Mouse (Mus musculus) intestine, postnatal 0 days (tissue): ENCODE results near the gene Prr15l. TPM values are rescaled to one million over a fixed set of nuclear protein-coding genes. Genes with fewer than 3 reads are reported as not detected.

Experiments used
- ATAC-seq: fragments of 200-750 bp; cut with Nextera tagmentation; 2 replicates; pipeline ENCODE4 v1.8.0; 2017; ENCODE audit warnings: mild to moderate bottlenecking, moderate TSS enrichment, moderate library complexity
- H3K27ac ChIP-seq: fragments of 300-500 bp; sonication (generic); 2 replicates; pipeline ENCODE4 v1.5.1; 2014; ENCODE audit warnings: mild to moderate bottlenecking, low read depth, low read length, moderate library complexity
- H3K27me3 ChIP-seq: fragments of 300-500 bp; sonication (generic); replicated peaks from 2 replicates; pipeline ENCODE4 v1.6.1; 2014; ENCODE audit warnings: low read length, mixed read lengths; ENCODE audit not compliant: control insufficient read depth, insufficient read depth
- H3K36me3 ChIP-seq: fragments of 300-500 bp; sonication (generic); 2 replicates; pipeline ENCODE4 v1.6.1; 2014; ENCODE audit warnings: mild to moderate bottlenecking, moderate library complexity; ENCODE audit not compliant: control insufficient read depth, insufficient read depth
- H3K4me1 ChIP-seq: fragments of 300-500 bp; sonication (generic); replicated peaks from 2 replicates; pipeline ENCODE4 v1.6.1; 2014; ENCODE audit warnings: antibody characterized with exemption, low read length, mixed read lengths; ENCODE audit not compliant: control insufficient read depth, insufficient read depth
- H3K4me2 ChIP-seq: fragments of 300-500 bp; sonication (generic); replicated peaks from 2 replicates; pipeline ENCODE4 v1.6.1; 2014; ENCODE audit warnings: low read depth, mild to moderate bottlenecking, moderate library complexity
- H3K4me3 ChIP-seq: fragments of 300-500 bp; sonication (generic); 2 replicates; pipeline ENCODE4 v1.5.1; 2014; ENCODE audit warnings: low read depth, low read length
- H3K9ac ChIP-seq: fragments of 300-500 bp; sonication (generic); 2 replicates; pipeline ENCODE4 v1.6.1; 2014; ENCODE audit warnings: mild to moderate bottlenecking, low read depth, low read length
- H3K9me3 ChIP-seq: fragments of 300-500 bp; sonication (generic); 2 replicates; pipeline ENCODE4 v1.6.1; 2016; ENCODE audit warnings: mixed run types; ENCODE audit not compliant: control insufficient read depth
- CTCF ChIP-seq: sonication (generic); IDR thresholded peaks from 2 replicates; pipeline ENCODE4 v1.5.1; 2016; ENCODE audit warnings: low read depth, mild to moderate bottlenecking, control low read depth, antibody characterized with exemption, moderate library complexity
- WGBS: fragments of 180-500 bp; shearing (Covaris S2); extraction: QIAGEN DNeasy Blood & Tissue Kit; methylation state at CpG from one replicate; pipeline ENCODE4 v1.1.7; 2014; 5-methylcytosine and 5-hydroxymethylcytosine counted together
- polyA plus RNA-seq: library from polyadenylated mRNA; unstranded; fragments of >200 nt; fragmentation: Nextera tagmentation; extraction: Ambion mirVana; gene quantifications from 2 replicates; pipeline ENCODE4 v1.2.1, GENCODE M21; 2015

Gene Prr15l
- polyA plus RNA-seq, 1 experiment from 2014 or later, result 138 TPM

DNA sequence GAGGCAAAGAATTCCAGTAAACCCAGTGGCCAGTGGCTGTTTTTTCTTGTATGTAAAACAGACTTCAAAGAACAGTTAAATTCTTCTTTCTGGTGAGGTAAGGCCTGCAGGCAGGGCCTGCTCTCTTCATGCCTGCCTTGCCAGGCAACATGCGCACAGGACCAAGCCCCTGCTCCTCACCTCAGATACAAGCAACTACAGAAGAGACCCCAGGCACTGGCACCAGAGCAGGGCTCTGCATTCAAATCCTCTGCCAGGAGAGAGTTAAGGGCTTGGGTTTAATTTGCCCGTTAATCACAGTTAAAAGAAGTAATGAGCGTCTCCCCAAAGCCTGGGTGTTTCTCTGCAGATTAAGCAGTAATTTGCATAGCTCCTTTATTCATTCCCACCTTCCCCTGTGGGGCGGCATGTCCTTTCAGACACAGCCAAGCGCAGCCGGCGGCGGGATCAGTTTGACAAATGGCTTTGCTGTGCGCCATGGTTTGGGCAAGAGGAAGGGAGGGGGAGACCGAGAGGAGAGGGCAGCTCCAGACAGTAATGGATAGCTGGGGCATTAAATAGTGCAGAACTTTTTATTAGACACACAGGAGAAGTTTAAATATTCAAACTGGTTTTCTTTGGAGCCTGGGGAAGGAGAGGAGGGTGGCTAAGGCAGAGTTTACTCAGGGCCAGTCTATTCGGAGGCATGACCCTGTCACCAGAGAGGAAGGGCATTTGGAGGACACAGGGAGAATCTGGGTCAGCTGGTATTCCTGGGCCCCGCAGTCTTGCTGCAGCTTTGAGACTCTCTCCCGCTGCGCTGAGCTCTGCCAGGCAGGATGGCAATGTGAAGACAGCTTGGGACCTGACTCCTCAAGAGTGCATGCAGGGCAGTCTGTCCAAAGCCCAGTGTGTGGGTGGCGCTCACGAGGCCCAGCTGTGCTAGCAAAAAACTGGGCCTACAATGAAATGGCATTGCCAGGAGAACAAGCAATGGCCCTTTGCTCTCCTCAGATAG is 25.0 kb upstream of the Prr15l start:
- no peaks in the 10 kb centered on the region for H3K27me3 ChIP-seq
- no peak overlapping the region for H3K9ac ChIP-seq
- no peak for TF ChIP-seq CTCF
- no peak overlapping the region for H3K4me2 ChIP-seq
- H3K4me3 ChIP-seq, result no peak overlapping the region
- peaks cover 9% of the 10 kb centered on the region for H3K36me3 ChIP-seq
- no peak overlapping the region for H3K27ac ChIP-seq
- no peak for ATAC-seq
- 38% methylated on average over 16 of the region's 16 CpGs for WGBS
- no peaks in the 10 kb centered on the region for H3K9me3 ChIP-seq
- H3K4me1 ChIP-seq, result no peaks in the 10 kb centered on the region

DNA sequence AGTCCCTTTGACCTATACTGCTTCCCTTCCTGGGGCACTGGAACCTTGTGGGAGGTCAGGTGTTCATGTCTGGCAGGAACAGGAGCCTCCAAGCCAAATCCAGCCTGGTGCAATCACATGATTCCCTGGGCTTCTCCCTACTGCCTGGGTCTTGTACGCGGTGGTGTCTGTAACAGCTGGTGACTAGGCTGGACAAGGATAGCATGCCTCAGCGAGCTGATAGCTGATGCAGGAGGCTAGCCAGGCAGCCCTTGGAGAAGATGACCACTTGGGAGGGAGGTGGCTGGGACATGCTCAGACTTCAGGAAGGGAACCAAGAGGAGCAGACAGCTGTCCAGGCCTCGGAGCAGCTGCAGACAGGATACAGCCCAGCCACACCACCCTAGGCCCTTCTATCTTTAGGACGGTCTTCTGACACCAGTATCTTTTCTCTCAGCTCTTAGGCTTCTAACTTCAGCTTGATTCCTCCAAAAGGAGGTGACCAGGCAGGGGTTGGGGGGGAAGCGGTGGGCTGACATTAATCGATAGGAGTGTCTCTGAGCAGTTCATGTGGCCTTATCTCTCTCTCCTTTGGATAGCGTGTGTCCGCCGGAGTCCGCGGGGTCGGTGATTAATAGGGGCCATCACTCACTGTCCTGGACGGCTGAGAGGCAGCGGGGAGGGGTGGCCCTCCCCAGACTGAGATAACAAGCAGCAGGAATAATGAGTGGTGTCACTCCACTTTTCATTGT is 21.3 kb upstream of the Prr15l start:
- ATAC-seq, result no peak
- no peak for TF ChIP-seq CTCF
- Histone ChIP-seq H3K9ac (no peak overlapping the region), H3K4me3 (no peak overlapping the region), H3K9me3 (no peaks in the 10 kb centered on the region), H3K27ac (no peak overlapping the region), H3K4me1 (no peaks in the 10 kb centered on the region), H3K36me3 (peaks cover 37% of the 10 kb centered on the region), H3K27me3 (no peaks in the 10 kb centered on the region), H3K4me2 (no peak overlapping the region)
- 44% methylated on average over 15 of the region's 15 CpGs for WGBS

DNA sequence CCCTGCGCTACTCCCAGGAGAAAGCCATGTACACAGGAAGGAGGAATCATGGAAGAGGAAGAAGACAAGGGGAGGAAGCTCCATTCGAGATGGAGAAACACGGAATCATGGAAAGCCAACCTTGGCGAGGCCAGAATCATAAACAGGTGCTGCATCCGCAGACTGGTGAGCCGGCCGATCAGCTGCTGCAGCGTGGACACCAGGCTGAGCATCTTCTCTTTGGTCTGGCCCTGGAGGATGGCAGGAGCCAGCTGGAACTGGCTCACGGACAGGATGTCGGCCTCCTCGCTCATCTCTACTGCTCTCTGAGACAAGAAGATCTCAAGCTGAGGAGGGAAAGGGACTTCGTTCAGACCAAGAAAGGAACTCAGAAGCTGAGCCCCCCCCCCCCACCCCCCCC is 19.3 kb upstream of the Prr15l start:
- Histone ChIP-seq H3K27me3 (no peaks in the 10 kb centered on the region), H3K4me1 (no peaks in the 10 kb centered on the region), H3K36me3 (peaks cover 44% of the 10 kb centered on the region), H3K4me2 (no peak overlapping the region), H3K27ac (no peak overlapping the region), H3K9ac (no peak overlapping the region), H3K9me3 (no peaks in the 10 kb centered on the region), H3K4me3 (no peak overlapping the region)
- TF ChIP-seq CTCF, result no peak
- ATAC-seq, result no peak
- 91% methylated on average over 12 of the region's 12 CpGs for WGBS

DNA sequence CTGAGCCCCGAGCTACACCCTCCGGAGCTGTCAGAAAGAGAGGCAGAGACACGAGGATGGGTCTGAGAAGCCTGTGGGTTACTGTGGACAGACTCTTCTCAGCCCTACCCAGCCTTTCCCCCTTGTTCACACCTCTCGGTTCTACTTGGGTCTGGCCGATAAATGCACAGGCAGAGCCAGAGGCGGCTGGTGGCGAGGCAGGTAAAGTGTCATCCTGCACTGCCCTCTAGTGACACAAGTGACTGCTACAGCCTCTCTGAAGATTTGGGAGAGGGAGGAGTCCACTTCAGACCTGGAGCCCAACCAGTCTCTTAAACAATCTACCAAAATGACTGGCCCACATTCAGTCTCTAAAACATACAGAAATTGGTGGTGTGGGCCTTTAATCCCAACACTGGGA is 17.9 kb upstream of the Prr15l start:
- no peaks in the 10 kb centered on the region for H3K4me1 ChIP-seq
- no peak overlapping the region for H3K4me3 ChIP-seq
- no peak overlapping the region for H3K27ac ChIP-seq
- WGBS, result 40% methylated on average over 7 of the region's 7 CpGs
- H3K4me2 ChIP-seq, result no peak overlapping the region; the same call in 1 of the 2 replicates
- H3K27me3 ChIP-seq, result no peaks in the 10 kb centered on the region
- H3K36me3 ChIP-seq, result peaks cover 44% of the 10 kb centered on the region
- TF ChIP-seq CTCF, result peak; percentile 89
- ATAC-seq, result peak; percentile 29; the same call in 1 of the 2 replicates
- H3K9ac ChIP-seq, result no peak overlapping the region
- H3K9me3 ChIP-seq, result no peaks in the 10 kb centered on the region

DNA sequence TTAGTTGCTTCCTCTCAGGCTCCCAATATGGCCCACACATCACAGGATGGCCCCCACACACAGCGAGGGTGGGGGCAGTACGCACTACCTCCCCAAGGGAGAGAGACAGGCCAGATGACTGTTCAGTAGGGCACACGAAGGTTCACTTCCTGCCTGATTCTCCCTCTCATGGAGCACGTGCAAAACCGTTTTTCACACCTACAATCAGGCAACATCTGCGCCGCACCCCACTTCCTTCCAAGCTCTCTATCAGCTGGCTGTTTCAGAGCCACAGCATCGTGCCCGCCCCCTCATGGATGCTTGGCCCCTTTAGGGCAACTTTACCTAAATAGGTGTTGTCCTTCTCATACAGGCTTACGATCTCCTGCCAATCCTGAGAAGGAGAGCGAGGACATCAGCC is 15.2 kb upstream of the Prr15l start:
- no peak for TF ChIP-seq CTCF
- H3K4me3 ChIP-seq, result no peak overlapping the region
- H3K36me3 ChIP-seq, result peaks cover 37% of the 10 kb centered on the region
- no peak for ATAC-seq
- no peaks in the 10 kb centered on the region for H3K4me1 ChIP-seq
- H3K27me3 ChIP-seq, result no peaks in the 10 kb centered on the region
- 81% methylated on average over 11 of the region's 11 CpGs for WGBS
- H3K27ac ChIP-seq, result no peak overlapping the region
- H3K4me2 ChIP-seq, result no peak overlapping the region
- no peak overlapping the region for H3K9ac ChIP-seq
- no peaks in the 10 kb centered on the region for H3K9me3 ChIP-seq
